Mouse (Mus musculus) cerebellum, adult 2 months (tissue): ENCODE measurements around the gene Tspan18.

Experiments used
- CTCF ChIP-seq: fragments of 200-500 bp; IDR thresholded peaks from 2 replicates; pipeline ENCODE4 v1.5.1; 2011; ENCODE audit warnings: low read depth, mild to moderate bottlenecking, control low read depth, low read length, moderate library complexity, borderline replicate concordance; ENCODE audit not compliant: insufficient read depth
- POLR2A ChIP-seq: fragments of 200-500 bp; IDR thresholded peaks from 2 replicates; pipeline ENCODE4 v1.6.1; 2011; ENCODE audit warnings: low read length, control low read depth, borderline replicate concordance; ENCODE audit not compliant: insufficient read depth

DNA sequence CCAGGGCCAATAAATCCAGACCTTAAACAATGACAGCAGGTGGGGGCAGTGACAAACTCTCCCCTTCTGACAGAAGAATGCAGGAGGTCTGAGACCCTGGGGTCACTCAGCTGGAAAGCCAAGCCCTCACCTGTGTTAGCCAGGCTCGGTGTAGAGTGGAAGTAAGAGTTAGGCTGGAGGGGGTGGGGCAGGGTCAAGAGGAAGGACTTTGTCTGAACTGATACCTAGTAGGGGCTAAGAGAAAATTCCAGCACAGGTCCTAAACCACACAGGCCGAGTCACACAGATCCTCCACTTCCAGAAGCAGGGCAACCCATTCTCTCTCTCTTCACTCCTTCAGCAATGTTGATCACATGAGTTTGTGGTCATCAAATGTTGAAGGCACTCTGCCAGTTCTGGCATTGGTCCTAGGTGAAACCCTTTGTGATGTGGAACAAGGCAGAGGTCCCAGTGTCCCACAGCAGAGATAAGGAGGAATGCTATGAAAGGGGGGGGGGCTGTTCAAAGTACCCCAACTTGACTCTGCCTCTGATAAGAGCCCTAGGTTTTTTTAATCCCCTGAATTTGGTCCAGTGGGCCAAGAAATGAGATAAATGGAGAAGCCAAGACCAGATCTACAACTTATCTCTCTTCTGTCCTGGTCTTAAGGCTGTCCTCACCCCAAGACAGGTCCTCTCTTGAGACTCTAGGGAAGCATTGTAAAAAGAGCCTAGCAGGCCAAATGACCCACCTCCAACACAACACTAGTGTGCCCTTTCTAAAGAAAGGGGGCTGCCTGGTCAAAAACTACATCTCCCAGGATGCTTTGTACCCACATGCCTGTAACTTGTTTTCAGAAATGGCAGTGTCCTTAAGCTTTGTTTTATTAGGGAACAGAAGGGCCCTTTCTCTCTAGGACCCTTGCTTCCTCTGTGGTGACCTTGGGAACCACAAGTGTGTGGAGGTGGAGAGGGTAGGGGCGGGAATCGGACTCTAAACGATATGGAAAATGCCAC, 71.7 kb downstream of the Tspan18 start:
- TF ChIP-seq CTCF (no peak), POLR2A (no peak)
